Mouse (Mus musculus) adrenal gland, postnatal 10 days (tissue): ENCODE results near the gene Slc23a2. TPM values are rescaled to one million over a fixed set of nuclear protein-coding genes. Genes with fewer than 3 reads are reported as not detected.

Experiments used
- DNase-seq: peaks from one replicate; pipeline ENCODE4 v3.0.0; 2021; ENCODE audit warnings: mixed read lengths
- total RNA-seq, 2 experiments: library from RNA; stranded (reverse); gene quantifications; 2 replicates each; pipeline ENCODE4 v1.2.3; 2021

Slc23a2 gene
- total RNA-seq, 2 experiments from 2014 or later, result 36.6 to 66.0 TPM

- DNase-seq, result no peak
Observed at GRCm38 (mm10) chr2:132048143-132048772, 96.7 kb downstream of the Slc23a2 start.

DNA sequence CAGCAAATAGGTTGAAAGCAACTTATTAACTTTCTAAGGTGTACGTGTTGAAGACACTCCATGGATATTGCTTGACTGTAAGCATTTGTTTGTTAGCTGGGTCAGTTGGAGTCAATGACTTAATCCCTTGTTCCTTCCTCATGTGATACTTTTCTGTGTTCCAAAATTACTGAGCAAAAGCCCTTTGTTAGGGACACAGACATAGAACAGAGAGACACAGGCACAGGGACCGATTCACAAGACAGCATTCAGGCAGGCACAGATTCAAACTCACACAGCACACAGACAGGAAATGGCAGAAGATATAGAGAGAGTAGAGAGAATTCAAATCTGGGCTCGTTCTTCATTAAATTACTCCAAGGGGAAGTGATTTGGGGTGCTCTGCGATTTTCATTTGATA, 97.5 kb downstream of the Slc23a2 start:
- no peak for DNase-seq

GRCm38 (mm10) chr2:132046659-132047058, 98.2 kb downstream of the Slc23a2 start:
- DNase-seq, result no peak

DNA sequence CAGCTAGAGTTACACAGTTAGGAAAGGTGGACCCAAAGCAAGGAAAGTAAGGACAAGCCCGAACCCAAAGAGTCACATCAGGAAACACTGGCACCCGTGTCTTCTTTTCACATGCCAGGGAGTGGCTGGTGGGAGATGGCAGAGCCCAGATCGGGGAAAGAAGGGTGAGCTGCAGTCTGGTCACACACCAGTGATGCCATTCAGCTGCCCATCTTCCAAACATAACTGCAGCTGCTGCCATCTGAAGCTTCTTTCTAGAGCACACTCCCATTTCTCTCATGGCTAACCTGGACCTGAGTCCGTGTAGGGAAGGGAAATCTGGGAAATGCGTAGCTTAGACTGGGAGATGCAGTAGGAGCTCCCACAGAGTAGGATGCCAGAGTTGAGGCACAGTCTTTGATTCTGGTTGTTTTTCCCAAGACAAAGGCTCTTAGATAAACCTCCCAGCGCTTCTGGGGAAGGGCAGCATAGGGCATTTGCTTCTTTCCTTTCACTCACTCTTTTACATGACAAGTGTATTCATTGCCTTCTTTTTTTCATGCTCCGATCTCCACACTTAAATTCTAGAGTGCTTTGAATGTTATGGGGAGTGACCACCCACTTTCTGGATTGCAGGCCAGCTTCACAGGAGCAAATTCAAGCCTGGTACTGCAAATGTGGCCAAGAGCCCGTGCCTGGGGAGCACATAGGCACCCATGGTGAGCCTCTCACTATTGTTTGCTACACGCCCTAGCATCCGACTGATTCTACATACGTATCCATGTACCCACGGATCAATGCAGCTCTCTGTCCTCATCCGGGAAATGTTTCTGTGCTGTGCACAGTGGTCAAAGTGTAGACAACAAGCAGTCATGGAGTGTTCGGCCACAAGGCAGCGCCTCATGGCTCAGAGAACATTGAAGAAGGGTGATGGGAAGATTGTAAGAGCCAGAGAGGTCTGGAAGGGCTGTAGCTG, 100.3 kb downstream of the Slc23a2 start:
- DNase-seq, result no peak

GRCm38 (mm10) chr2:132043101-132043621, 101.7 kb downstream of the Slc23a2 start:
- peak; percentile 87 for DNase-seq

DNA sequence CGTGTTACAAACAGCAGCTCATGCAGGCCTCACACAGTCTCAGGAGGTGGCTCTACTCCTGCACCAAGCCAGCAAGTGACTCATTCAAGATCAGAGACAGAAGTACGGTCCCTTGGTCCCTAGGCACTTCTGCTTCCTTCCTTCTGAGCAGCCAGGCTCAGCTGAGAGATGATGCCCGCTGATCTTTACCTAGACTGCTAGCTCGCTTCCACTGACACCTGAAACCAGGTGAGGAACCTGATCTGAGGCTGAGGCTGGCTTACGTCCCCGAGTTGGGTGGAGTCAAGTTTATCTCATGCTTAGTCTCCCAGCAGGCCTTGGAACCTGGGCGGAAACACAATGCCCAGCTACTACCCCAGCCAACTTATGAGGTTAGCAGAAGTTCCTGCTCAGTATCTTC, 105.0 kb downstream of the Slc23a2 start:
- DNase-seq, result no peak

DNA sequence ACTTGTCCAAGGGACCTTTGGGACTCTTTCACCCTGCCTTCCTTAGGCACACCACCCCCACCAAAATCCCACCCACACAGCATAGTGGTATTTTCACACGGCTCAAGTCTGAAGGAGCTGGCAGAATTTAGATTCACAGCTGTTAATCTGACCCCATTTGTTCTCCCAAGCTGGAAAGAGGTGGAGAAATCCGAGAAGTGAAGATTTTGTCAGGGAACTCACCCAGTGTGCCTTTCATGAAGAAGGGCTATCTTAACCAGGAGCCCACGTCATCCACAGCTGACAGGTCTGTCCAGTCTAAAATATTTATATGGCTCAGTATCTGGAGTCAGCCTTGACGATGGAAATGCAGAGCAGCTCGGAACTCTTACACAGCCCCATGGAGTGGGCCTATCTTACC, 108.6 kb downstream of the Slc23a2 start:
- DNase-seq, result no peak

DNA sequence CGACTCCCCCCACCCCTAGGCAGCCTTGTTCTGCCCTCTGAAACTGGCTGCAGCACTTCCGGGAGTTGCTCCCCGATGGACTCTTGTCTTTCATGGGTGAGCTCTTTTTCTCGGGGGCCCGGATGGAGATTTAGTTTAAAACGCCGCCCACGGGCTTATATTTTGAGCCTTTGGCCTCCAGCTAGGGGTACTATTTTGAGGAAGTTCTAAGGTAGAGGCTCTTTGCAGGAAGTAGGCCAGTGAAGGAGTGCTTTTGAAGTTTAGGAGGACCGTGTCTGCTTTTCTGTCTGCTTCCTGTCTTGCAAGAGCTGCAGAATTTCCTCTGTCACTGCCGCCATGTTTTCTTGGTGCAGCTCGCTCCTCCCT, 109.5 kb downstream of the Slc23a2 start:
- DNase-seq, result no peak

DNA sequence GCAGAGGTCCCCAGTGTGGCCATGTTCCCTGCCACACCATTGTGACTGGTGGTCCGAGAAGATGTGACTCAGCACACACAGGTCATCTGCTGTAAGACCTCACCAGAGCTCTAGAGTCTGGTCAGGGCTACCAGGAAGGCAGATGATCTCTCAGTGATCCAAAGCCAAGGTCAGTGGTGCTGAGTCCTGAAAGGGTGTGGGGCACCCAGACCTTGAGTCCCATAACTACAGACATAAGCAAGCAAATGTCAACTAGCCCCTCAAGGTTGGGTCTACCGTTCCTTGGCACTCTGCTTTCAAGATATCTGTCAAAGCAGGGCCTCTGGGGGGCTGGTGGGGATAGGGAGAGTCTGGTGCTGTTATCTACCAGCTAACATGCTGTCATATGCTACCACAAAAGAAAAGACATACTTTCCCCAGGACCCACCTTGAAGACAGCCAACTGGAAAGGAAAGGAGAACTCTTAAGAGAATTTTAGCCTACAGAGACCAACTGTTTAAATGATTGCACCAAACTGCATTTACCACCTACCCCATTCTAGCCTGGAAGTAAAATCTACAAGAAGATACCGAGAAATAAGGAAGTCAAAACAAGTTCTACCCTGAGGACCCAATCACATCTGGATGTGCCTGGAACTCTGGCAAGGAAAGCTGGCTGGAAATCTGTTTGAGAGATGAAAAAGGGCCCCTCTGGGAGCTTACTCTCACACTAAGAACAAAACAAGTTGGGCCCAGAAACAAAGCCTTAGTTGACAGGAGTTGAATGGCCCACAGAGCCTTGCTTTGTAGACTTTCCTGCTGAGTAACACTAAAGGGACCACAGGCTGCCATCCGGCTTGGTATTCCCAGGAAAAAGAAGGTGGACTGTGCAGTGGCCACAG, 110.1 kb downstream of the Slc23a2 start:
- no peak for DNase-seq

DNA sequence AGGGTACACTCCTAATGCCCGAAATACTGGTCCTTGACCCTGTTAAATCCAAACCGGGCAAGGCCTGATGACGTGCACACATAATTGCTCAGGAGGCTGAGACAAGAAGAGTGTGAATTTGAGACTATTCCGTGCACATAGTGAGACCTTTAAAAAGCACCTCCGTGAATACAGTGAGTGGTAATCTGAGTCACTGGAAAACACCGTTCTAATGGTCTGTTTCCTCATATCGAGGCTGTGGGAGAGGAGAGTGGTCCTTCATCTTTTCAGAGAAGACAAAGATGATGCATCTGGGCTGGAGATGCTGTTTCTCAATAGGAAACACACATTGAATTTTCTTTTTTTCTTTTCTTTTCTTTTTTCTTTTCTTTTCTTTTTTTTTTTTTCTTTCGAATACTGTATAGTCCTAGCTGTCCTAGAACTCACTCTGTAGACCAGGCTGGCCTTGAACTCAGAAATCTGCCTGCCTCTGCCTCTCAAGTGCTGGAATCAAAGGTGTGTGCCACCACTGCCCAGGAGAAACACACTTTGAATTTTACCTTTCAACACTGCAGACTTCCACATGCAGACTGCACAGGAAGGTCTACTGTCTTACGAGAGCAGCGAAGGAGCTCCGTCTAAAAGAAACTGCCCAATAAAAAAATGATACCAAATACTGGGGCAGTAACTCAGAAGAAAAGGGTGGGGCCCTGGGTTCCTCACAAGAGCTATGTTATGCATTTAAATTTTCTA, 113.4 kb downstream of the Slc23a2 start:
- DNase-seq, result no peak

- DNase-seq, result no peak
Observed at GRCm38 (mm10) chr2:132030418-132031363, 114.2 kb downstream of the Slc23a2 start.

- peak; percentile 81 for DNase-seq
Observed at GRCm38 (mm10) chr2:132029646-132030417, 115.1 kb downstream of the Slc23a2 start, which contains the start of gene Rassf2. TSS of gene Rassf2 (minus strand) at chr2:132030258.

GRCm38 (mm10) chr2:132028894-132029605, 115.9 kb downstream of the Slc23a2 start:
- DNase-seq, result peak; percentile 49

DNA sequence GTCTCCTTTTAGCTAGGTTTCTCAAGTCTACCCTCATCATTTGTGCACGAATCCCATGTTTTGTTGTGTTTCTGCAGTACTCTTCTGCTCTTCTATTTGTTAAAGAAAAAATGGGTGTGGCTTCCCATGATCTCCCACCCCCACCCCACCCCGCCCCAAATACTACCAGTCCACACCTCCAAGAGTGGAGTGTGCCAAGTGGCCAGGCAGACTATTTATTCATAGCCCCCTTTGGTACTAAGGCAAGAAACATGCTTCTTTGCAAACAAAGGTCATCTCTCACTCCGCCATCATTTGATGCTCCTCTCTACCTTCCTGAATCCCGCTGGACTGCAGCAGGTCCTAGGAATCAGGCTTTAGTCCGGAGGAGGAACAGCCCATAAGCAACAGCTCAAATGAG, 116.8 kb downstream of the Slc23a2 start:
- no peak for DNase-seq

- no peak for DNase-seq
Observed at GRCm38 (mm10) chr2:132027366-132027765, 117.5 kb downstream of the Slc23a2 start.

DNA sequence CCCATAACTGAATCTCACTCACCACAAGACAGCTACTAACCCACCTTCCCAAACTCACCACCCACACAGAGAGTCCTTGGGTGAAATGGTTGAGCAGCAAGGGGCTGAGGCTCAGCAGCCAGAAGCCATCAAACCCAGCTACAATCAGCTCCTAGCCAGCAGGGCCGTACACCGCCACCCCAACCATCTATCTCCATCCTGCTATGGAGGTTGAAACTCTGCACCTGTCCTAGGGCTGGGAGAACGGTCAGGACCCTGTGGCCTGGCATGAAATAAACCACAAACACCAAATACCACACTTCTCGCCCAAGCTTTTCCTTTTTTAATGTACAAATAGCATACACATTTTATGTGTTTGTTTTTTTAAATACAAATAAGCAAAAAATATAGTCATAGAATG, 120.9 kb downstream of the Slc23a2 start:
- DNase-seq, result no peak

DNA sequence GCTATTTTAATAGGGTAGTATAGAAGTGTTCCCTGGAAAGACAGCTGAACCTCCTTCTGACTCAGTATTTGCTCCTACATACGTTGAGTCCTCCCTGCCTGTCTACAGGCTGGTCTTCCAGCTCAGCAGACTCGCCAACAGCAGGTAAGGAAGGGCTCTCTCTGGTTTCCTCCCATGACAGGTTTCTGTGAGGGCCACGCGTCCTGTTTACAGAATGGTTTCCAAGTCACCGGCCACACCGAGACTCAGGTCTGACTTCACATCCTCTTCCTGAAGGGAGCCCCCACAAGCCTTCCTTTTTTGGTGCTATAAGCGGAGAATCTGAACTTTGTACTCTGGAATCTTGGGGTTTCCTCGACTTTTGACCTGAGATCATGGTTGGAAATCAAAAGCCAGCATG, 122.3 kb downstream of the Slc23a2 start:
- DNase-seq, result no peak

GRCm38 (mm10) chr2:132021616-132022015, 123.3 kb downstream of the Slc23a2 start:
- no peak for DNase-seq

GRCm38 (mm10) chr2:132020991-132021541, 123.8 kb downstream of the Slc23a2 start:
- DNase-seq, result no peak
